Mouse (Mus musculus) G1E (cell line): ENCODE measurements around the gene Batf3. TPM values are rescaled to one million over a fixed set of nuclear protein-coding genes. Genes with fewer than 3 reads are reported as not detected.

Experiments used
- ATAC-seq: 2 replicates; pipeline ENCODE4 v1.8.0; 2016; ENCODE audit warnings: mild to moderate bottlenecking; ENCODE audit not compliant: insufficient number of reproducible peaks, poor library complexity, low FRiP score, severe bottlenecking; ENCODE audit errors: extremely low read depth
- DNase-seq: peaks from one replicate; pipeline ENCODE4 v3.0.0; 2012; ENCODE audit warnings: low spot score
- H3K27me3 ChIP-seq: 2 replicates; pipeline ENCODE4 v1.6.1; 2012; ENCODE audit warnings: mild to moderate bottlenecking, low read length, inconsistent platforms; ENCODE audit not compliant: insufficient read depth
- H3K36me3 ChIP-seq: replicated peaks from 2 replicates; pipeline ENCODE3; 2012; ENCODE audit warnings: mild to moderate bottlenecking, inconsistent platforms
- H3K4me1 ChIP-seq: 2 replicates; pipeline ENCODE4 v1.6.1; 2012; ENCODE audit warnings: low read depth, low read length, inconsistent platforms, mixed read lengths; ENCODE audit not compliant: insufficient read depth
- H3K4me3 ChIP-seq: 2 replicates; pipeline ENCODE4 v1.5.1; 2012; ENCODE audit warnings: low read depth, mild to moderate bottlenecking, inconsistent platforms, low read length, moderate library complexity, mixed read lengths
- H3K9me3 ChIP-seq: replicated peaks from 2 replicates; pipeline ENCODE4 v1.6.1; 2012; ENCODE audit warnings: inconsistent platforms
- CTCF ChIP-seq: IDR thresholded peaks from 2 replicates; pipeline ENCODE4 v1.5.1; 2012; ENCODE audit warnings: low read depth, low read length, inconsistent platforms, mixed read lengths
- GATA1 ChIP-seq: IDR thresholded peaks from 2 replicates; pipeline ENCODE4 v1.6.1; 2012; ENCODE audit warnings: borderline replicate concordance, low read length, inconsistent platforms, mixed read lengths
- GATA2 ChIP-seq: IDR thresholded peaks from 2 replicates; pipeline ENCODE4 v1.6.1; 2012; ENCODE audit warnings: low read depth, low read length, inconsistent platforms, borderline replicate concordance
- POLR2AphosphoS5 ChIP-seq: IDR thresholded peaks from 2 replicates; pipeline ENCODE4 v1.6.1; 2012; ENCODE audit warnings: low read depth, low read length, inconsistent platforms; ENCODE audit not compliant: insufficient replicate concordance
- TAL1 ChIP-seq: conservative IDR thresholded peaks from 2 replicates; pipeline ENCODE4 v1.6.1; 2012; ENCODE audit warnings: low read depth, low read length, inconsistent platforms, mixed read lengths
- polyA plus RNA-seq: library from polyadenylated mRNA; stranded (reverse); fragments of >175 nt; gene quantifications from 2 replicates; pipeline ENCODE4 v1.2.3, GENCODE M21; 2012
- total RNA-seq, 2 experiments: library from RNA; stranded (forward) in 1 of 2; stranded (reverse) in 1 of 2; fragments of 200-1000 nt in 1 of 2; fragments of >200 nt in 1 of 2; fragmentation: Nextera tagmentation in 1 of 2; gene quantifications; 2 replicates each; pipeline ENCODE4 v1.2.3; 2014 to 2017

Gene Batf3
- not detected in 2 replicates for total RNA-seq (2014; fragmentation: Nextera tagmentation)
- 0.11 TPM in 1 of 2 replicates, not detected in the other for total RNA-seq (2017)
- 0.09 TPM in 1 of 2 replicates, not detected in the other for polyA plus RNA-seq

GRCm38 (mm10) chr1:191097802-191098747, at the start of gene Batf3:
Batf3 (plus strand) TSS chr1:191097847.
- Histone ChIP-seq H3K27me3 (peaks cover 44% of the 10 kb centered on the region), H3K36me3 (no peaks in the 10 kb centered on the region), H3K9me3 (peaks cover 5% of the 10 kb centered on the region), H3K4me3 (peak within 1 kb of the TSS; percentile 56; the same call in 1 of the 2 replicates), H3K4me1 (peaks cover 54% of the 10 kb centered on the region)
- no peak for ATAC-seq
- no peak for DNase-seq
- no peak for TF ChIP-seq GATA2
- TF ChIP-seq TAL1, result no peak
- TF ChIP-seq CTCF, result no peak
- no peak for TF ChIP-seq GATA1
- no peak for TF ChIP-seq POLR2AphosphoS5

- ATAC-seq, result no peak
- peaks cover 59% of the 10 kb centered on the region for H3K36me3 ChIP-seq
- H3K4me3 ChIP-seq, result no peak overlapping the region
These were observed 44.1 kb upstream of the Batf3 start for GRCm38 (mm10) chr1:191053555-191053954.

GRCm38 (mm10) chr1:191054870-191055532, 42.6 kb upstream of the Batf3 start:
- Histone ChIP-seq H3K9me3 (no peaks in the 10 kb centered on the region), H3K27me3 (no peaks in the 10 kb centered on the region), H3K4me1 (peaks cover 32% of the 10 kb centered on the region), H3K4me3 (peak overlapping the region; percentile 30; the same call in 1 of the 2 replicates), H3K36me3 (peaks cover 60% of the 10 kb centered on the region)
- TF ChIP-seq POLR2AphosphoS5, result no peak
- TF ChIP-seq TAL1, result peak; percentile 73
- TF ChIP-seq GATA1, result no peak
- TF ChIP-seq CTCF, result no peak; the same call in 1 of the 2 replicates
- TF ChIP-seq GATA2, result no peak
- ATAC-seq (peak; percentile 92), DNase-seq (peak; percentile 58)

More at GRCm38 (mm10) chr1:191053555-191053954, 44.1 kb upstream of the Batf3 start:
- Histone ChIP-seq H3K27me3 (no peaks in the 10 kb centered on the region), H3K9me3 (no peaks in the 10 kb centered on the region), H3K4me1 (peaks cover 32% of the 10 kb centered on the region)
- no peak for DNase-seq
- no peak for TF ChIP-seq GATA1
- TF ChIP-seq TAL1, result no peak
- no peak for TF ChIP-seq CTCF
- TF ChIP-seq GATA2, result no peak
- no peak for TF ChIP-seq POLR2AphosphoS5

- peak; percentile 59 for ATAC-seq
- peak; percentile 28 for DNase-seq
- Histone ChIP-seq H3K36me3 (peaks cover 57% of the 10 kb centered on the region), H3K9me3 (no peaks in the 10 kb centered on the region), H3K4me1 (peaks cover 32% of the 10 kb centered on the region), H3K4me3 (no peak overlapping the region; the same call in 1 of the 2 replicates), H3K27me3 (no peaks in the 10 kb centered on the region)
- TF ChIP-seq CTCF (0 out of 2 replicates have a peak, but pooled peaks have one; percentile 8), GATA1 (no peak)
These were observed 42.1 kb upstream of the Batf3 start for GRCm38 (mm10) chr1:191055533-191055873.

- Histone ChIP-seq H3K4me3 (no peak overlapping the region), H3K4me1 (peaks cover 45% of the 10 kb centered on the region), H3K36me3 (peaks cover 55% of the 10 kb centered on the region), H3K27me3 (no peaks in the 10 kb centered on the region), H3K9me3 (no peaks in the 10 kb centered on the region)
- ATAC-seq (no peak), DNase-seq (no peak)
- TF ChIP-seq GATA1, result no peak
- TF ChIP-seq POLR2AphosphoS5, result no peak
- no peak for TF ChIP-seq GATA2
- TF ChIP-seq TAL1, result no peak
- TF ChIP-seq CTCF, result no peak
These were observed 40.2 kb upstream of the Batf3 start for GRCm38 (mm10) chr1:191057461-191057860.

- Histone ChIP-seq H3K27me3 (no peaks in the 10 kb centered on the region), H3K4me3 (peak overlapping the region; percentile 96), H3K9me3 (no peaks in the 10 kb centered on the region), H3K36me3 (peaks cover 52% of the 10 kb centered on the region), H3K4me1 (peaks cover 32% of the 10 kb centered on the region)
- DNase-seq, result no peak
- ATAC-seq, result no peak
- TF ChIP-seq POLR2AphosphoS5 (no peak), GATA1 (no peak), CTCF (no peak)
These were observed 35.3 kb upstream of the Batf3 start for GRCm38 (mm10) chr1:191062241-191062780.
